Mouse (Mus musculus) c-Kit-negative CD71-positive TER-119-positive erythroid progenitor cells, embryonic 14.5 days (primary cell): ENCODE data around the gene Robo1.

Experiments
- DNase-seq: peaks from one replicate; pipeline ENCODE4 v3.0.0-alpha.2; 2013; ENCODE audit warnings: low read depth, low spot score

The Robo1 gene

DNA sequence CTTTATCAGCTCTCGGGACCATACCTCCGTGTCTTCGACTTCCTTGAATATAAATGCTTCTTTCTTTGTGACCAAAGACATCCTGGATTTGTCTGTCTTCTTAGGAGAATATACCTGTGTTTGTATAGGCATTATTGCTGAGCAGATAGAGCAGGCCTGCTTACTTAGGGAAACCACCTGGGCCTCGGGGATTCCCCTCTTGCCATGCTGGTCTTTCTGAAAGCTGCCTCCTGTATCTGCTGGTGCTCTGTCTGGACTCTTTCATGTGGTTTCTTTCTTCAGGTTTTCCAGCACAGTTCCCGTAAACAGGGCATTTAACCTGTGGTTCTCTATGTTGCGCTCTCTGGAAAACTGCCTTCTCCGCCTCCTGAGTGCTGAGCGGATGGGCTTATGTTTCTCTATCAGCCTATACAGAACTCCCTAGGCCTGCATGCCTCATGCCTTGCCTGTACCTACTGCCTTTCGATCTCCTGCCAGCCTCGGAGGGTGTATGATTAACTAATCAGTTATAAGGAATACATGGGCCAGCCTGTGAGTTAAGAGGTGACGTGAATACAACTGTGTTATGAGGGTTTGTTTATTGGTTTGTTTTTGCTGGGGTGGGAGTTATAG is 370.9 kb downstream of the Robo1 start:
- no peak for DNase-seq

DNA sequence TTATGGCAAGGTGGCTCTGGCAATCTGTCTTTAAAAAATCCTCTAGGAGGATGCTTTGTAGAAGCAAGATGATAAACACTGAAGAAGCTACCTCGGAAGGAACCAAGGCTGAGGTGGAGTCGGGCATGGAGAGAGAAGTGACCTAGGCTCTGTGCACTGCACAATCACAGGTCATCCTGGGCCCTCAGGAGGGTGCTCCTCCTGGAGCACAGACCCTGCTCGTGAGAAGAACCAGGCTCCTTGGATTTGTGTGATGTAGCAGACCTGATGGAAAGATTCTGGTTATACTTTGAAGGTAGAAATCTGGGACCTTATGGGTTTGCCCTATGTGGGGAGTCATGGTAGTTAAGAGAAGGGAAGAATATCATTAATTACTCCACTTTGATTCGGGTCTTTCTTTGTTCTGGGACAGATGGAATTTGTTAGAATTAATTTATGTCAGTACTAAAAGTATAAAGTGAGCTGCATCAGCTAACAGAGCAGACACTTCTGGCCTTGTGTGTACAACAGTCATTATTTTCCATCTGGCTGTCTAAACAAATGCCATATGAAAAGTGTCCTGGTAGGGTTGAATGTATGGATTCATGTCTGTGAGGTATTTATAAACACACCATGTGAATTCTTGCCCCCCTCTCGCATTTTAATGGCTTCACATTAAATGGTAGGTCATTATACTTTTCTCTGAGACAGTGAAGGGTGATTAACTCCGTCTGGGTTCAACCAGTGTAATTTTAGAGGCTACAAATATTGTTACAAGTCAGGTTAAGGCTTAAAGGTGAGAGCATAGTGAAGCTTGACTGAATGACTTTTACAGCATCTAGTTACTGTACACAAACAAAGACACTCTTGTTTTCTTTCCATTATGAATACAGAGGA is 377.7 kb downstream of the Robo1 start:
- DNase-seq = no peak

DNA sequence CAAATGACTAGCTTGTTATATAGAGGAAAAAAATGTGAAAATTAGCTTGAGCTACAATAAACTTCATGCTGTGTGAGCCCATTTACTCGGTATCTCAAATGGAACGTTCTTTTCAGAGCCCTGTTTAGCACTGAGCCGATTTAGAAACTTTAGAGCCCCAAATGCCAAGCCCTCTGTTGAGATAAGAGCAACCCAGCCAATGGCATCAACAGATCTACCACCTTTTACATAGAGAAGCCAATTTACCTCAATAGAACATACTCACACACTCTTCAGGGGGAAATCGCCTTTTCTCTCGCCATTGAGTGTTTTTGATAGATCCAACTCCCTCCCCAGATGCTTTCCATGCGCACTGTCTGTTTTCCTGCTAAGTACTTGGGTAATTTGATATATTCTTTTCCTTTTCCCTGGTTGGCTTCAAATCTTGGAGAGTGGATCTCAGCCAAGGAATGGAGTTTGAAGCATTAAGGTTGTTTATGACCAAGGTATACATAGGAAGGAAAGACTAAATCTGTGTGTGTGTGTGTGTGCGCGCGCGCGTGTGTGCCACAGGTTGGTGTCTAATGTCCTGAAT is 378.5 kb downstream of the Robo1 start:
- no peak for DNase-seq

DNA sequence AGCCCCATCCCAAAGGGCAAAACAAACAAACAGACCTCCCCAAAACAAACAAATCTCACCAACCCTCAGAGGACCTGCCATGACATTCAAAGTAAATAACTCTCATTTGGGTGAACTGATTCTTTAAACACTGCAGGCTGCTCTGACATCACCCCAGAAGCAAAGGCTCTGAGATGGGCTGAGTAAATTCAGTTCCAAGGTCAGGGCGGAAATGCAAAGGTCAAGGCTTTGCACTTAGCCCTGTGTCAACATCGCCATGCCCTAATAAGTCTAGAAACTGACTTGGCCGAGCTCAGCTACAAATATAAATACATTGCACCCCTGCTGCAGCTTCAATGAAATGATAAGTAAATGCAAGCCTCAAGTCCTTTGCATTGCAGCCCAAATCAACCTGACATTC is 379.5 kb downstream of the Robo1 start:
- DNase-seq = no peak

DNA sequence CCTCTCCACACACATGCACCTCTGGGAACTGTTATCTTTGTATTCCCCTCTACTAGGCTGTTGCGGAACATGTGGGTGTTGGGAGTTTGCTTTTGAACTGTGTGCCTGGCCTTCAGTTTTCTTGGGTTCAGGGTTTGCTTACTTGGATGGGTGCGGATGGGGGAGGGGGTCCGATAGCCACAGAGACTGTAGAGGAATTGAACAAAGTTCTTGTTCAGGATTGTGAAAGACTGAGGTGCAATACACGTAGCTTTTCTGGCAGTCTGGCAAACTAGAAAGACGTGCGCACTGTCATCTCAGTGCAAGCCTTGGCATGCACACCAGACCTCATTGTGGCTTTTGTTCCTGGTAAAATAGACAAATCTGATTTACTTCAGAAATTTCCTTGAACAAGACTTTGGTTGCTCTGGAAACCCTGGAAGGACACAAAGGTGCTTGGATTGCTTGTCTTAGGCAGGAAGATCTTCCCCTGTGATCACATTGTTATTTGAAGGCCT is 380.1 kb downstream of the Robo1 start:
- no peak for DNase-seq

DNA sequence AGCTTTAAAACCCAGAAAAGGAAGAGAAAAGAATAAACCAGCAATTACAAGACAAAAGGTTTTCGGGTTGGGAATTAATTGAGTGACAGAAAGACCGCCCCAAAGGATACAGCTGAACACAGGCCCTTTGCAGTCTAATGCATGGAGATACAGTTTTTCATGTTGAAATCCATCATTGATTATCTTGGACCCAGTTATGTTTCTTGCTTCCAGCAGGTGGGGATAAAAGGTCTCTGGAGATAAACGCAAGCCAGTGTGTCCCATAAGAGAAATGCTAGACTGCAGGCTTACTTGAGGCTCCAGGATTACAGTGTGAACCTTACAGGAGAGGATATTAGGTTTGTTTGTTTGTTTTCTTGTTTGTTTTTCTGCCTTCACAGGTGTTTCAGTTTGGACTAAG is 383.8 kb downstream of the Robo1 start:
- DNase-seq = no peak

DNA sequence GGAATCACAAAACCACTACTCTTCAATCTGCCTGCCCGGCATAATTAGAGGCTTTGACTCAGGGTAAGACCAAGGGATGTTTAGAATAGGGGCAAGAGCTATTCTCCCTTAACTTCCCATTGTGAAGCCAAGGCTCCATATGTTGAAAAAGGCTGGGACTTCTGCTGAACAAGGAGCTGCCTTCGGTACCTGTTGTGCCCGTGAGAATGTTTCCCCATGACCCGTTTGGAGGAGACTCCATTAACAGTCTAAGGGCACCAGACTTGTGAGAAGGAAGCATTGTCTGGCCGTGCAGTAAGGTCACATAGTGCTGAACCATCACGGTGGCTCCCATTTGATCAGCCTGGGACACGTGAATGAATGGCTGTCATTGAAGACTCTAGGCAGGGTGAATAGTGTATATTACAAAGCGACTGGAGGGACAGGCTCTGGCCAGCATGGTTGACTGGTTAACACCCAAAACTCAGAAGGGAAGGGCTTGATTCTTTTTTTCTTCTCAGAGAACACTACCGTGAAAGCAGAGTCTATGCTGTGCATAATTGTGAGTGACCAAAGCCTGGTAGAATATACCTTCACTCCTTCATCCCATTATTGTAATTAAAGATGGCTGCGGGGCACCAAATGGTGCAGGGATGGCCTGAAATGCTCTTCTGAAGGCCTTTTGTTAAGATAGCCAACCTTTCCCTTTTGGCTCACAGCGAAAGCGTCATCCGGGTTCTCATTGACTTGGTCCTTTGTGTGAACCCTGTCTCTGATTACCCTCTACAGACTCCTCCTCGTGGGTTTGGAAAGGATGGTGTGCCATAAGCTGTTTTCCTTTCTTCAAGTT is 385.6 kb downstream of the Robo1 start:
- DNase-seq = no peak

DNA sequence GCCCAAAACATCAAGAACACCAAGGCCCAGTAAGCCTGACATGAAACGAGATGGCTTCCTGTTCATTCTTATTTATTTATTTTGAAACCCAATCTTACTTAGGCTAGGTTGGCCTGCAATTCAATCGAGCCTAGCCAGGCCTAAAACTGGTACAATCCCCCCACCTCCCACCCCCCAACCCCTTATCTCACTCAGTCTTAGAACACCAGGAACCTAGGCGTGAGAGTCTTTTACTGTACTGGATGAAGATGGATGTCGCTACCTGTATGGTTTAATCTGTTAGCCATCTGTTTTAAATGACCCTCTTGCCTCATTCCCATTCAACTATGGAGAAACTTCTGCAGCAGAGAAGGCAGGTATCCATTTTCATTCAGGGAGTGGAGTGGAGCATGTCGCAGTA is 386.7 kb downstream of the Robo1 start:
- DNase-seq = no peak

DNA sequence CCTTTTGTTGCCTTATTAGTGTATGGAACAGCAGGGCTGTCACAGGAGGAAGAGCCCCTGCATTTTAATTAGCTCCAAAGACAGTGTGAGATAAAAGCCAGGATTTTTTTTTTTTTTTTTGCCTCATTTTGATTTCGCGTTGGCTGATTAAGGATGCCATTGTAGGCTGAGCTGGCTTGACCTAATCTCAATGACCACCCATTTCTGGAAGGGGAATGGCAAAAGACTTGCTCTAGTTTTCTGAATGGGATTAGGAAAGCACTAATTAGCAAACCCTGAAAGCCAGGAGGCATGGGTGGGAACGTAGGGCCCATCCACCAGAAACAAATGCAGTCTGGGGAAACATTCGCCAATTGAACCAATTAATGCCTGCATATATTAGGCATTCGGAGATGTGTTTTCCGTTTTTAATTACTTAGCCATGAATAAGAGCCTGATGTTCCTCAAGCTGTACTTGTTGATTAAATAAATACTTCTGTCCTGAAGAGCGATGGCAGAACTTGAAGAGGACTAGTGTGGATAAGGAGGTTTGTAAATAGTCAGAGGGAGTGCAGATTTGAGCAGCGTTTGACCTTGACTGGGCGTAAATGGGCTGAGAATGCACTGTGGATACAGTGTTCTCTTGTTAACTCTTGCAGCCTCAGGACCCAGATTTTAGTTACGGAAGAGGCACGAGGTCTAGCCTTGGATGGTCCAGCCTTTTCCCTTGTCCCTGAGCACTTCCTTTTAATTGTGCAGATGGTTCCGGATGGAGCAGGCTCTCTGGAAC is 391.3 kb downstream of the Robo1 start:
- no peak for DNase-seq

DNA sequence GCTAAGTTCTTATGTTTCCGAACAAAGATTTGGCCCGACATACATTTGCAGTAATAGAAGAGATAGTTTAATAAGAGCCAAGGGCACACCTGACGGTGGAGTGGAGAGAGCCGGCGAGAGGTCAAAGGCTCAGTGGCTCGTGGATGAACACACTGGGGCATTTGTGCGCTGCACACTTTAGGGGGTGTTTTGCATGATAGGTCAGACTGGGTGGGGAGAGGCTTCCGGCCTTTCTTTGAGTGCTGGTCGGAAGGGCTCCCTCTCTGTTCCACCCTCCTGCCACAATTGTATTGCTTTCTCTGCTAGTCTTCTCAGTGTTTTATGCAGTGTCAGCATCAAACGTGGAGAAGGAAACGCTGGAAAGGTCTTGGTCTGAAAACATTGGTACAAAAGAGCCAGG is 392.2 kb downstream of the Robo1 start:
- no peak for DNase-seq

DNA sequence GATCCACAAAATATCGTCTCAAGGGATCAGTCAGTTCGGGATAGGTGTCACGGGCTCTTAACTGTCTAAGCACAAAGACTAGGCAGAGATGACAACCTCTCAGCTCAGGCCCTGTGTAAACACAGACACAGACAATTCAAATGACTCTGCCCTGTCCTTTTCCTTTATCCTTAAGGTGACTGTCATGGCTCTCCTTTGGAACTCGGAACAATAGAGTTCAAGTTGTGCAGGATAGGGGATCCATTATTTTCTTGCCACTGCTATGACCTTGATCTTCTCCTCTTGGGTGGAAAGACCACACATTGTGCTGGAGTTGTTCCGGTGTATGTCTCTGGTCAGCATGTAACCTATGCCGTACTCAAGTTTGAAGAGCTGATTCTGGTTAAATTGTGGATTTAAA is 395.4 kb downstream of the Robo1 start:
- no peak for DNase-seq

DNA sequence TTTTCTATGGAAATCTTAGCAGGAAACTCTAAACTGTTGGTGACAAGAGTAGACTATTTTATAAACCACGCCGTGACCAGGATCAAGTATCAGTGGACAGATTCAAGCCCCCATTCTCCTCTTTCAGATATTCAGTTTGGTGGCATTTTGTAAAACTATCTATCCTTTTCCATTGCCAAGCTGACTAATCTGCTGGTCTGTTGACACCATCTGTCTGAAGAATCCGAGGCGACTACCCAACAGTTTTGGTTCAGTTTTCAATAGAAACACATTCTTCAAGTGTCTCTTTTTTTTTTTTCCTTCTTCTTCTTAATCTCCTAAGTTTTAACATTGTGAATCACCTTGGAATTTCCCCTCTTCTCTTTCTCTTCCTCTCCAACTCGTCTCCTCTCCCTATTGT is 397.7 kb downstream of the Robo1 start:
- DNase-seq = no peak

DNA sequence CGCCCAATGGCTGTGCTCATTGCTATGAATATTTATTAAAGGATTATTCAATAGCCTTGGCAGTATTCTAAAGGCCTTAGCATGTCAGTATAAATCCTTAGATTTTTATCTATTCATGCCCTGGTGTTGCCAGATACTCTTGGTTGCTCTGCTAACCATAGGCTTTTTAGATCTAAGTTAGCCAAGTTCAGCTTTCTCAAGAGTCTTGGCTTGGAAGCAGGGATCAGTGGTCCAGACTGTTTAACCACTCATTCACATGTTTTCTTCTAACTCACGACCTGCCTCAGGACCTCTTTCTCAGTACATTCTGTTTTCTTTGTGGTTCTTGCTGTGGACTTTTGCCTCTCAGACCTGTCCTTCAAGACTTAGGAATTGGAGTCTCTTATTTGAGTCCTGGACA is 400.4 kb downstream of the Robo1 start:
- no peak for DNase-seq

DNA sequence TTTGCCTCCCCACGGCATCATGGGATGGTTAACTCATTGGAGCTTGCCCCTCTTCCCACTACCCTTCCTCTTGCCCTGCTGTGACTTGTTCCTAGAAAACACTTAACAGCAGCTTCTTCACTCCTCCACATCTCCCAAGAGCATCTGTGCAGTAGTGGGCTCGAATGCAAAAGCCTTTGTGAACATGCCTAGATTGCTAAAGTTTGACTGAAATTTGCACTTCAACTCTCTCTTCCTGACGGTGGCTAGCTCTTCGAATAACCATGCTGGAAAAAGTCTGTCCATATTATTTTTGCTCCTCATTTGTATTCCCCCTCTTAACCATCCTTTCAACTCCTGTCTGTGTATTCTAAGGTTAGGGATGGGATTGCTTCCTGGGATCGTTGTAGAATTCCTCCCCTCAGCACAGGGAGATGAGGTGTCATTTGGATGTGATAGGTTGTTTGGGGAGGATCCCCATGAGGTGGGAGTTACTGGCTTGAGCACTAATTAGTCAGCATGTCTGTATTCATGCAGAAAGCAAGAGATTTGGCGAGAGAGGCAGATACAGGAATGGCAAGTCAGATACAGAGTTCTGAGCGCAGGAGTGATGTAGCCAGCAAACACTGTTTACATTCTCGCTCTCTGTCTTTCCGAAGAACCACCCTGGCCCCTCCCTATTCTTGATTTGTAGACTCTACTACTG is 409.2 kb downstream of the Robo1 start:
- no peak for DNase-seq

DNA sequence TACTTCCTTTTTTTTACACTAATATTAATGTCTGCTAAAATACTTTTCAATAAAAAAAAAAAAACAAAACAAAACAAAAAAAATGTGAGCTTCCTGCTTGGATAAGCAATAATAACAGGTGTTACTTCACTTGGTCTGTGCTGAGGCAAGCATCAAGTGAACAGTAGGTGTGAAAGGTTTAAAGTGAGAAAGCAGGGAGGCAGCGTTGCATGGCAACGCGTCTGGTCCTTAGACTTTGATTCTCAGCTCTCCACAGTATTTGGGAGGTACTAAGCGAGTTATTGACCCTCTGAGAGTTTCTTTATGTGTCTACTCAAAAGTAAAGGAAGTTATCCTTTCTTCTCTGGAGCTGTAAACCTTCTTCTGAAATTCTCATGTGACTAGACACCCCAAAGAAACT is 411.0 kb downstream of the Robo1 start:
- DNase-seq = no peak

DNA sequence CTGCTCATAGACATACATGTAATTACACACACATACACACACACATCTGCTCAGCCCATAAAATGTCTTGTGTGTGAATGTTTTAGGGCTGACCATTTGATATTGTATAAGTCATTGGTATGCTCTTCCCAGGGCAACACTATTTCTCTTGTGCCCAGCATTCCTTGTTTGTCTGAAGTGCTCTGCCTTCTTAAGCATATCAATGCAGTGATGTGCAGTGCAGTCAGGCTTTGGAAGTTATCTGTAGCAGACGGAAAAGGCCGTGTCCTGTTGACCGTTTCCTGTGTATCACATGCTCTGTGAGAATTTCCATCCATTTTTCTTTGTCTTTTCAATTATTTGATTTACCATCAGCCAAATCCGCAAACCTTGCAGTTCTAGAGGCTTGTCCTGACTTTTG is 412.9 kb downstream of the Robo1 start:
- no peak for DNase-seq

DNA sequence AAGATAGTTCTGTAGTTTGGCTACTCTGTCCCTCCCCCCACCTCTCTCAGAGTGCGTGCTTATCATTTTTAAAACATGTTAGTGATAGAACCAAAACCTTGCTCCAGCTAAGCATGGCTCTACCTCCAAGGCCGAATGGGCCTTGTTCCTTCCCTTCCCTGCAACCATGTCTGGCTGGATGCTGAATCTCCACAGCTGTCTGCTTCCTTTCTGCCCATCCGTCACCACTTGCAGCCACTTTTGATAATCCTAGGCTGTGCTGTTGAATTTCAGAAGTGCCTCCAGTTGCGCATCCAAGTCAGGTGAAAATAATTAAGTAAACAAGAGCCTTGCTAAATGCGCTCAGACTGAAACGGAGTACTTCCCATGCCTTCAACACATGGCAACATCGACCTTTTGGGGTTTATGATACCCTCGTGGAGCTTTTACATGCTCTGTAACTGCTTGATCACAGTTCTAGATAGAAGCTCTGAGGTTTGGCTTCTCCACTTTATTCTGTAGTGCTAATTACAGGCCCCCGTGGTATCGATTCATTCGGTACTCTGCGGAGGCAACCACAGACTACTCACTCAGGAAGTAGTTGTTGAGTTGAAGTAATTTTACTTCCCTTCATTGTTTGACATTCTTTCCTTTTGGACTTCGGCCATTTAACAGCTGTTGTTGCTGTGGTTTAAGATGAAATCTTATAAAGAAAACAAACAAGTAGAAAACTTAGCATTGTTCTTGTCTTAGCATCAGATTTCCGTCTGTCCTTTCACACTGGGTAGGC is 413.8 kb downstream of the Robo1 start:
- no peak for DNase-seq

DNA sequence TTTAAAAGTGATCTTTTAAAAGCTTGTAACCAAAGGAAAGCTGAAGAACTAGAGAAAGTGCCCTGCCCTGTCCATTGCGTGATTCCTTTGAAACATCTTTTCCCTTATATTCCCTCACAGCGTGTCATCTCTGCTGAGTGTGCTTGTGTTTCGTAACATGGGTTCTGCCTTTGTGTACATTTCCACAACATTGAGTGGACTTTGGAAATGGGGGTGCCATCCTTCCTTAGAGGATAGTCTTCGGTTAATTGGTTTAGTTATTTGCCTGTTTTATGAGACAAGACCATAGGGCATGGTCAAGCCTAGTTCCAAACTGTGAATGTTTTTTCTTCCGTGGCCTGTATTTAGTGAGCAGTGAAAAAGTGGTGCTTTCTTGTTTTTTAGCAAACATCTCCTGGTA is 426.1 kb downstream of the Robo1 start:
- no peak for DNase-seq

DNA sequence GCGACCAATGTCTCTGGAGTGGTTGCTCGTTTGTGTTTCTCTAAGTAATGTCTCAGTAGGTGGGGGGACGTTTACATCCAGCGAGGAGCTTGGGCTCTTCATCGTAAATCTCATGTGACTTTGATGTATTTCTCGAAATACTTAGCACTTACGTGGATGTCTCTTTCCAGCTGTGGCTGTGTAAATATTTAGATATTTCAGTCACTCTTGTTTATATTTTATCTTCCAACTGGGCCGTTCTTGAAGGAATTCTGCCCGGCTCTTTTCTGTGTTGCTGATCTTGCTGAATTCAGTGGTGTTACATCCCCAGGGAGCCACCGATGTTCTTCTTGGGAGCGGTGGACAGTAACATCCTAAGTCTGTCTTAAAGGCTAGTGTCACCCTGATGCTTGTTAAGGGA is 427.1 kb downstream of the Robo1 start:
- no peak for DNase-seq

DNA sequence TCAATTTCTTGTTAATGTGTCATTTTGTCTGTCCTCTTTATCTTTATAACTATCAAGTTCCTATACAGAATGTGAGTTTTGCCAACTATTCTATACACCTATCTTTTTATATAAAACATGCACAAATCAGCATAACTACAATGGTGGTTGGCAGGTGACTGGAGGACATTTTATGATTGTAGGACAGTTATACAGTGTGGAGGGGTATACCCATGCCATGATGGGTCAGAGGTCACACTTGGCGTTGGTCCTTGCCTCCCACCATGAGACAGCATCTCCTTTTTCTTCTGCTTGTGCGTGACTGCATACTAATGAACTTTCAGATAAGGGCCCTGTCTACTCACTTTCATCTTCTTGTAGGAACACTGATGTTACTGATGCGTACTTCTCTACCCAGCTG is 427.5 kb downstream of the Robo1 start:
- DNase-seq = no peak
